Mouse (Mus musculus): ENCODE results near the gene Xaf1. TPM values are rescaled to one million over a fixed set of nuclear protein-coding genes. Genes with fewer than 3 reads are reported as not detected.

Gene Xaf1
- total RNA-seq, 2 experiments from 2014 or later: 2.4 to 2.9 TPM

GRCm38 (mm10) chr11:72361385-72362346, 60.2 kb downstream of the Xaf1 start:
- DNase-seq (ENCODE audit: low spot score in 2 of 2): peak; percentile 63 to 72

- DNase-seq (ENCODE audit: low spot score in 2 of 2): no peak
These were observed 60.9 kb downstream of the Xaf1 start, which contains the start of gene Tekt1 for GRCm38 (mm10) chr11:72362347-72362741. Tekt1 (minus strand) TSS chr11:72362442.

Other genes starting within 250 kb of the Xaf1 start
- gene Pitpnm3, start 165.9 kb upstream of the Xaf1 start, total RNA-seq (2021): 10 to 100 TPM; 20.9 to 22.2 TPM
- 10 to 100 TPM; 10.9 to 11.3 TPM for gene Gm43951, start 94.8 kb upstream of the Xaf1 start, total RNA-seq (2021)
- 10 to 100 TPM; 22.9 to 23.3 TPM for gene 4933427D14Rik, start 94.2 kb upstream of the Xaf1 start, total RNA-seq (2021)
- 10 to 100 TPM; 38.1 to 44.3 TPM for gene Txndc17, start 94.1 kb upstream of the Xaf1 start, total RNA-seq (2021)
- 10 to 100 TPM; 14.7 to 14.8 TPM for gene Med31, start 86.0 kb upstream of the Xaf1 start, total RNA-seq (2021)
- gene Slc13a5, start 34.4 kb upstream of the Xaf1 start, total RNA-seq (2021): 10 to 100 TPM; 12.4 to 13.4 TPM
- gene Fbxo39, start 12.8 kb downstream of the Xaf1 start, total RNA-seq (2021): not detected
- 1 to 10 TPM; 2.6 to 5.0 TPM for gene Tekt1, start 60.8 kb downstream of the Xaf1 start, total RNA-seq (2021)
- 1 to 10 TPM; 3.0 to 4.4 TPM for gene Smtnl2, start 110.1 kb downstream of the Xaf1 start, total RNA-seq (2021)
- gene Ggt6, start 133.9 kb downstream of the Xaf1 start, total RNA-seq (2021): not detected
- 10 to 100 TPM; 50.3 to 53.1 TPM for gene Mybbp1a, start 139.7 kb downstream of the Xaf1 start, total RNA-seq (2021)
- gene Spns2, start 188.3 kb downstream of the Xaf1 start, total RNA-seq (2021): 10 to 100 TPM; 85.1 to 85.6 TPM
- under 1 TPM; 0.23 to 0.38 TPM for gene Spns3, start 248.9 kb downstream of the Xaf1 start, total RNA-seq (2021)

Measured in layer of hippocampus, postnatal 14 days (tissue).